Mouse (Mus musculus) adrenal gland, adult (tissue): ENCODE data around the gene Cbwd1.
A peak's percentile ranks its signal among the peaks of the same experiment; 100 is the strongest.

ENCODE experiments used
- DNase-seq, 2 experiments: peaks; one replicate each; pipeline ENCODE4 v3.0.0; 2022 to 2023; ENCODE audit warnings: low spot score in 1 of 2; ENCODE audit not compliant: inconsistent age in 2 of 2

The Cbwd1 gene

GRCm38 (mm10) chr19:24961172-24961962, at the start of gene Cbwd1:
Cbwd1 (minus strand) TSS chr19:24961610.
- DNase-seq: peak; percentile 98 to 99

GRCm38 (mm10) chr19:25008509-25008908, 47.1 kb upstream of the Cbwd1 start:
- DNase-seq: no peak

GRCm38 (mm10) chr19:25006686-25007085, 45.3 kb upstream of the Cbwd1 start:
- DNase-seq: no peak

- no peak for DNase-seq
Measured at GRCm38 (mm10) chr19:25003810-25004209, 42.4 kb upstream of the Cbwd1 start.

- DNase-seq: no peak
Measured at GRCm38 (mm10) chr19:25002828-25003227, 41.4 kb upstream of the Cbwd1 start.

- DNase-seq: no peak
Measured at GRCm38 (mm10) chr19:25002032-25002431, 40.6 kb upstream of the Cbwd1 start.

- peak in 1 of 2 experiments; percentile 69 for DNase-seq
Measured at GRCm38 (mm10) chr19:25000153-25000552, 38.7 kb upstream of the Cbwd1 start.

- peak; percentile 73 to 90 for DNase-seq
Measured at GRCm38 (mm10) chr19:24999201-24999886, 37.9 kb upstream of the Cbwd1 start, which contains the start of gene Dock8. Dock8 (plus strand) TSS chr19:24999534.

GRCm38 (mm10) chr19:24998561-24998960, 37.2 kb upstream of the Cbwd1 start:
- no peak for DNase-seq

- peak in 1 of 2 experiments; percentile 41 for DNase-seq
Measured at GRCm38 (mm10) chr19:24996815-24997704, 35.6 kb upstream of the Cbwd1 start.

- DNase-seq: peak in 1 of 2 experiments; percentile 40
Measured at GRCm38 (mm10) chr19:24994900-24995299, 33.5 kb upstream of the Cbwd1 start.

- DNase-seq: no peak
Measured at GRCm38 (mm10) chr19:24993526-24993925, 32.1 kb upstream of the Cbwd1 start.

GRCm38 (mm10) chr19:24990138-24990822, 28.9 kb upstream of the Cbwd1 start:
- no peak for DNase-seq

GRCm38 (mm10) chr19:24988831-24989230, 27.4 kb upstream of the Cbwd1 start:
- peak in 1 of 2 experiments; percentile 51 for DNase-seq

- DNase-seq: no peak
Measured at GRCm38 (mm10) chr19:24987355-24987754, 25.9 kb upstream of the Cbwd1 start.

GRCm38 (mm10) chr19:24985045-24985444, 23.6 kb upstream of the Cbwd1 start:
- no peak for DNase-seq

- peak in 1 of 2 experiments; percentile 15 for DNase-seq
Measured at GRCm38 (mm10) chr19:24983857-24984498, 22.6 kb upstream of the Cbwd1 start.

GRCm38 (mm10) chr19:24983050-24983449, 21.6 kb upstream of the Cbwd1 start:
- DNase-seq: no peak

GRCm38 (mm10) chr19:24981294-24981693, 19.9 kb upstream of the Cbwd1 start:
- peak; percentile 31 to 73 for DNase-seq
